Mouse (Mus musculus) kidney, embryonic 16.5 days (tissue): Measurements from ENCODE around the gene Uqcr11. TPM values are rescaled to one million over a fixed set of nuclear protein-coding genes. Genes with fewer than 3 reads are reported as not detected.

ENCODE experiments used
- ATAC-seq: fragments of 200-750 bp; cut with Nextera tagmentation; 2 replicates; pipeline ENCODE4 v1.8.0; 2017; ENCODE audit warnings: moderate TSS enrichment; ENCODE audit not compliant: low FRiP score, low TSS enrichment
- H3K27ac ChIP-seq: fragments of 300-500 bp; sonication (generic); 2 replicates; pipeline ENCODE4 v1.5.1; 2014; ENCODE audit warnings: low read length
- H3K27me3 ChIP-seq: fragments of 300-500 bp; sonication (generic); 2 replicates; pipeline ENCODE4 v1.6.1; 2014; ENCODE audit warnings: low read length, control low read depth, mixed read lengths; ENCODE audit not compliant: insufficient read depth
- H3K36me3 ChIP-seq: fragments of 300-500 bp; sonication (generic); 2 replicates; pipeline ENCODE4 v1.6.1; 2014; ENCODE audit warnings: low read length, control low read depth, mixed read lengths; ENCODE audit not compliant: insufficient read depth
- H3K4me1 ChIP-seq: fragments of 300-500 bp; sonication (generic); 2 replicates; pipeline ENCODE4 v1.6.1; 2014; ENCODE audit warnings: low read length, control low read depth, mixed read lengths; ENCODE audit not compliant: insufficient read depth
- H3K4me2 ChIP-seq: fragments of 300-500 bp; sonication (generic); replicated peaks from 2 replicates; pipeline ENCODE4 v1.6.1; 2014; ENCODE audit warnings: low read depth, low read length
- H3K4me3 ChIP-seq: fragments of 300-500 bp; sonication (generic); 2 replicates; pipeline ENCODE4 v1.5.1; 2014; ENCODE audit warnings: mild to moderate bottlenecking, low read length
- H3K9ac ChIP-seq: fragments of 300-500 bp; sonication (generic); replicated peaks from 2 replicates; pipeline ENCODE4 v1.6.1; 2014; ENCODE audit warnings: low read length
- H3K9me3 ChIP-seq: fragments of 300-500 bp; sonication (generic); 2 replicates; pipeline ENCODE4 v1.6.1; 2016; ENCODE audit warnings: low read length, control low read depth
- WGBS: fragments of 180-500 bp; shearing (Covaris S2); extraction: QIAGEN DNeasy Blood & Tissue Kit; methylation state at CpG from one replicate; pipeline ENCODE4 v1.1.7; 2014; 5-methylcytosine and 5-hydroxymethylcytosine counted together
- polyA plus RNA-seq: library from polyadenylated mRNA; unstranded; fragments of >200 nt; fragmentation: Nextera tagmentation; extraction: Ambion mirVana; gene quantifications from 2 replicates; pipeline ENCODE4 v1.2.1, GENCODE M21; 2015

The Uqcr11 gene
- polyA plus RNA-seq, 1 experiment from 2014 or later, result 906 TPM

DNA sequence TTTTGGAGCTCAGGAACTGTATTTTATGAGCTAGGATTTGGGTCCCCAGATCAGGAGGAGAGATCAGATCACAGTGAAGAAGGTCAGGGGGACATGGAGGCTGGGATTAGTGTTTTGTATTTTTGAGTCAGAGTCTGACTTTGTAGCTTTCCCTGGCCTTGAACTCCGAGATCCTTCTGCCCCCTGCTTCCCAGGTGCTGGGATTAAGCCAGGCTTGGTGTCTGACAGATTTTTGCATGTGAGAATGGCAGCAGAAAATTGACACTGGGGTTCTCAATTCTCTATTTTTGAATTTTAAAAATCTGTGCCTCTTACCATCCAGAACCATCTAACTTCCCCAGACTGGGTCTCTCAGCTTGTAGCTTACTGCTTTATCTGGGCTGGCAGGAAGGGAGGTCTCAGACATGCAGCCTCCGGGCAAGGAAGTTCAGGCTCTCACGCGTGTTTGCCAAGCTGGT, 5.9 kb downstream of the Uqcr11 start:
- peaks cover 35% of the 10 kb centered on the region for H3K4me1 ChIP-seq
- 79% methylated on average over 4 of the region's 4 CpGs for WGBS
- no peaks in the 10 kb centered on the region; the same call in 1 of the 2 replicates for H3K9me3 ChIP-seq

DNA sequence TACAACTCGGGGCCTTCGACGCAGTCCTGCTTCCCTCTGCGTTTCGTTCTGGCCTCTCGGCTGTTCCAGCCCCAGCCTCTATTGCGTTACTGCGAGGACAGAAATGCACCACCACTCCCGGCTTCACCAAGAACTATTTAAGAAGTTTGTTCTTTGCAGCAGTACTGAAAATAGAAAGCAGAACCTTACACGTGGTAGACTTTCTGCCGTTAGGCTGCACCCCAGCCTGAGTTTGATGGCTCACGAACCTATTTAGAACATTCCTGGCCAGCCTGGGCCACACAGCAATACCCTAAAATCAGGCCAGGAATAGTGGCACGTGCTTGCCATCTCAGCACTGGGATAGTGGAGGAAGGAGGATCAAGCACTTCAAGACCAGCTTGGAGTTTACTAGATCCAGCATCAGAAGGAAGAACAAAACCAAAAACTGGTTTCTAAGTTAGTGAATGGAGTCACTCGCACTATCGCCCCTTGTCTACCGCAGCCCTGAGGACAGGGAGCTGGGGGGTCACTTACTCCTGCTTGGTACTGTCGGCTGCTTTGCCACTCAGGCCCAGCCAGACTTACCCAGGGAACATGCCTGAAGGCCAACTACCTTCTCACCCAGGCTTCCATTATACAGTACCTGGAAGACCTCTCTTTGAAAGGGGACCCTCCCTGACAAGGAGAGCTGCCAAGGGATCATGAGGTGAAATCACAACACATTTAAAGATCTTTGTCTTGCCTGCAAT, 6.5 kb downstream of the Uqcr11 start:
- H3K27ac ChIP-seq, result peak overlapping the region; percentile 100
- H3K36me3 ChIP-seq, result peaks cover 39% of the 10 kb centered on the region
- no peak for ATAC-seq
- H3K4me2 ChIP-seq, result peak overlapping the region; percentile 60
- H3K4me3 ChIP-seq, result peak overlapping the region; percentile 77
- WGBS, result 14% methylated on average over 17 of the region's 17 CpGs
- no peaks in the 10 kb centered on the region for H3K27me3 ChIP-seq
- peak overlapping the region; percentile 65 for H3K9ac ChIP-seq
- peaks cover 29% of the 10 kb centered on the region for H3K4me1 ChIP-seq
- no peaks in the 10 kb centered on the region; the same call in 1 of the 2 replicates for H3K9me3 ChIP-seq

More for the DNA sequence above, 5.9 kb downstream of the Uqcr11 start:
- Histone ChIP-seq H3K36me3 (peaks cover 33% of the 10 kb centered on the region), H3K27ac (peak overlapping the region; percentile 100), H3K4me3 (no peak overlapping the region), H3K4me2 (peak overlapping the region; percentile 60), H3K27me3 (no peaks in the 10 kb centered on the region), H3K9ac (peak overlapping the region; percentile 65)
- ATAC-seq, result no peak

DNA sequence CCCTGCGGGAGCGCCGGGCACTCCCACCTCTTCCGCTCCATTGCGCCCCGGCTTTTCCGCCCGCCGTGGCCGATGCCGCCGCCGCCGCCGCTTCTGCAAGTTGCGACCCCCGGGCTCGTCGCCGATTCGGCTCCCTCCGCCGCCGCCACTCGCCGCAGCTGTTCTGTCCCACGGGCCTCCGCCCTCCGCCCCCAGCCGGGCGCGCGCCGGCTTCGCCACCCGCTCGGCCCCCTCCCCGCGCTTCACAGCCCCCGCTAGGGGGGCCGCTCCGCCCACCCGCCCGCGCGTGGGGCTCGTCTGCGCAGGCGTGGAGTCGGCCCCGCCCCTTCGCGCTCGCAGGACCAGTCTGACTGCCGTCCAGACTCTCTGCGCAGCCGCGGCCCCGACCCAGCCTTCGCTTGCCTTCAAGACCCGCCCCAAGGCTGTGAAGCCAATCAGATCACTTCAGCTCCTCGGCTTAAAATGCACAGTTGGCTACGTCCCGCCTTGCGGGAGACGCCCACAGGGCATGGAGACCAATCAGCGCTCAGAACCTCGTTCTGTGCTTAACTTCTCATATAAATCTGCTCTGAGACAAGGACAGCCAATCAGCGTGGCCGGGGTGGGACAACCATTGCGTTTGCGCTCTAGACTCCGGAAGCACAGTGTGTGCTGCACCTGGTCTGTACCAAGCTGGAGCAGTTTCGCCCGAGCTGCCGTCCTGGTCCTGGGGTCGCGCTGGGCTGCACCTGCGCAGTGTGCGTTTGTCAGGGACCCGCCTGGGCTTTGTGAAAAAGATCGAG, 7.2 kb downstream of the Uqcr11 start, which contains the start of gene Mbd3:
Gene Mbd3, minus strand, starts transcription at position 360 of the 782 bp plus-strand sequence.
- H3K4me3 ChIP-seq, result peak within 1 kb of the TSS; percentile 77
- H3K4me2 ChIP-seq, result peak within 1 kb of the TSS; percentile 86
- H3K27me3 ChIP-seq, result no peaks in the 10 kb centered on the region
- H3K9me3 ChIP-seq, result no peaks in the 10 kb centered on the region; the same call in 1 of the 2 replicates
- peak within 1 kb of the TSS; percentile 100 for H3K27ac ChIP-seq
- under 1% methylated on average over 68 of the region's 82 CpGs for WGBS
- peaks cover 46% of the 10 kb centered on the region for H3K36me3 ChIP-seq
- ATAC-seq, result peak; percentile 98
- H3K9ac ChIP-seq, result peak within 1 kb of the TSS; percentile 96
- peaks cover 26% of the 10 kb centered on the region for H3K4me1 ChIP-seq

DNA sequence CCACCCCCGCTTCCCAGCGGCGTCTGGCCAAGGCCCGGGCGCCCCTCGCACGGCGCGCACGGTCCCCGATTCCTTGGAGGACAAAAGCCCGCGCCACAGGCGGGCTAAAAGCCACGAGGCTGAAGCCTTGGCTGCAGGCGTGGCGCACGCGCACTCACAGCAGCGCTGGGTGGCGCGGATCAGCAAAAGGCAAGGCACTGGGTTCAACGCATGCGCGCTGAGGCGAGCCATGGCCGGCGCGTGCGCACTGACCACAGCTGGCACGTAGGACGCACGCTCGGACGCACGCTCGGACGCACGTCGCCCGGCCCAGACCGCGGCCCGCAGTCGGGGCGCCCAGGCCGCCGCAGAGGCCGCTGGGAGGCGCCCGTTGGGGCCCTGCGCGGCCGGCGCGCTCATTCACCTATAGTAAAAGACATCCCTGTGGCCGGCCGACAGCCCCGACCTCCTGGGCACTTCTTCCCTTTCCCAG, 7.9 kb downstream of the Uqcr11 start:
- Histone ChIP-seq H3K4me2 (peak overlapping the region; percentile 86), H3K36me3 (peaks cover 48% of the 10 kb centered on the region), H3K27ac (peak overlapping the region; percentile 100), H3K4me1 (peaks cover 26% of the 10 kb centered on the region), H3K9me3 (no peaks in the 10 kb centered on the region; the same call in 1 of the 2 replicates), H3K9ac (peak overlapping the region; percentile 96), H3K27me3 (no peaks in the 10 kb centered on the region), H3K4me3 (peak overlapping the region; percentile 77)
- ATAC-seq, result peak; percentile 88
- under 1% methylated on average over 58 of the region's 59 CpGs for WGBS

DNA sequence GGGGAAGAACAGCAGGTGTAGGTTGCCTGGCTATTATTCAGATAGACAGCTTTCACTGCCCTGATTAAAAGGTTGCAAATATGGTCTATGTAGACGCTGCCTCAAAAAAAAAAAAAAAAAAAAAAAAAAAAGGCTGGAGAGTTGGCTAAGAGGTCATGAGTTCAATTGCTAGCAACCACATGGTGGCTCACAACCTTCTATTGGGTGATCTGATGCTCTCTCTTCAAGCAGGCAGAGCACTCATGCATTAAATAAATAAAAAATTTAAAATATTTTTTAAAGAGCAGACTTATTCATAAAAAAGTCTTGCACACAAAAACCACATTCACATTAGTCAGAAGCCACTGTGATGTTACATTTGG, 8.5 kb downstream of the Uqcr11 start:
- 0% methylated on average over 1 of the region's 1 CpGs for WGBS
- H3K36me3 ChIP-seq, result peaks cover 48% of the 10 kb centered on the region

DNA sequence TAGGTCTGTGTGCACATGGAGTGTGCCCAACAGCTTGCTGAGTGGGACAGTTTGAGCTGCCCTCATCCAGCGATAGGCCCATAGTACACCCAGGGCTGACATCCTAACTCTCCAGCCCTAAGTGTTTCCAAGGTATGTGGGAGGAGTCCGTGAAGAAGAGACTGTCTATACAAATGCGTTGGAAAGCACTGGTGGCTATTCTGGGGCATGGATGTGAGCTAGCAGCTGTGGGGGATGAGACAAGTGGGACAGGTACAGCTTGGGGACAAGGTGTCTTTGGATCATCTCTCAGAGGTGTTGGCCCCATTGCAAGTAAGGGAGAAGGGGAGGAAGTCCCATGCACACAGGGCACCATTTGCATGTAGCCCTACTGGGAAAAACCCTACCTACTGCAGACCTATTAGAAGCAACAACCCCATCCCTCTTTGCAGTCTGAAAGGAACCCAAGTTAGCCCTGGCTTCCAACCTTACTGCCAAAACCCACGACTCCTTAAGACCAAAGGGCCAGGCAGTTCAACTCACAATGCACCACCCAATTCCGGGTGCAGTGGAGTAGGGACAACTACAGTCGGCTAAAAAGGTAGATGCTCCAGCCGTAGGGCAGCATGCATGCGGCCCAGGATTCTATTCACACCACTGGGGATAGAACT, 9.0 kb downstream of the Uqcr11 start:
- Histone ChIP-seq H3K4me2 (peak overlapping the region; percentile 86), H3K4me3 (peak overlapping the region; percentile 77), H3K9me3 (no peaks in the 10 kb centered on the region), H3K9ac (peak overlapping the region; percentile 93), H3K36me3 (peaks cover 48% of the 10 kb centered on the region), H3K27me3 (no peaks in the 10 kb centered on the region), H3K4me1 (peaks cover 26% of the 10 kb centered on the region), H3K27ac (peak overlapping the region; percentile 100)
- 39% methylated on average over 8 of the region's 8 CpGs for WGBS
- ATAC-seq, result no peak

More for the DNA sequence above, 8.5 kb downstream of the Uqcr11 start:
- H3K4me3 ChIP-seq, result peak overlapping the region; percentile 77
- no peaks in the 10 kb centered on the region for H3K27me3 ChIP-seq
- H3K27ac ChIP-seq, result peak overlapping the region; percentile 100
- peak overlapping the region; percentile 93 for H3K9ac ChIP-seq
- no peak for ATAC-seq
- H3K4me1 ChIP-seq, result peaks cover 26% of the 10 kb centered on the region
- peak overlapping the region; percentile 86 for H3K4me2 ChIP-seq
- H3K9me3 ChIP-seq, result no peaks in the 10 kb centered on the region; the same call in 1 of the 2 replicates

DNA sequence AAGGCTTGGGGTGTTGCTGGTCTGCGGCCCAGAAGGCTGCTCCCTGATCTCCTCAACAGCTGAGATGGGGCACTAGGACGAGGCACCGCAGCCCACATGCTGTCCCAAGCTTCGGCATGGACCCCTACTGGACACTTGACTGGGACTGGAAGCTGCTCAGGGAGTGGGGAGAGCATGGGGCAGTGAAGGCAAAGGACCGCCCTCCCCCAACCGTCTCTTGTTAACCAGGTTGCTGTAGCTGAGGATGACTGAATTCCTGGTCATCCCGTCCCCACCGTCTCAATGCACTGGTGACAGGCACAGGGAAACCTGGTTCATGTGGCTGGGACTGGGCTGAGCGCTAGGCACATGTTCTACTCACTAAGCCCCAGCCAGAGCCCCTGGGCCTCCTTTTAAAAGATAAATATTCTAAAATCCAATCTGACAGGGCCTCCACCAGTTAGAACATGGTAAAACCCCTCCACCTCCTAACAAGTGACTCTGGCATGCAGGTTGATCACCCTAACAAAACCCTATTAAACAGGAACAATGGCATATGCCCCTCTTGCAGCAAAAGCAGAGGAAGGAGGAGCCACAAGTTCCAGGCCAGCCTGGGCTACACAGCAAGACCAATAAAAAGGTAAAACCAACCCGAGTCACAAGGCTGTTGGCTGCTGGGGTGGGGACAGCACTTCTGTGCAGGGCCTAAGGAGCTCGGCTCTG, 9.7 kb downstream of the Uqcr11 start:
- WGBS, result 78% methylated on average over 11 of the region's 11 CpGs
- peak overlapping the region; percentile 93 for H3K9ac ChIP-seq
- H3K36me3 ChIP-seq, result peaks cover 48% of the 10 kb centered on the region
- no peak for ATAC-seq
- H3K9me3 ChIP-seq, result no peaks in the 10 kb centered on the region
- H3K4me2 ChIP-seq, result peak overlapping the region; percentile 86
- peak overlapping the region; percentile 100 for H3K27ac ChIP-seq
- no peaks in the 10 kb centered on the region for H3K27me3 ChIP-seq
- H3K4me1 ChIP-seq, result peaks cover 26% of the 10 kb centered on the region
- peak overlapping the region; percentile 77 for H3K4me3 ChIP-seq

DNA sequence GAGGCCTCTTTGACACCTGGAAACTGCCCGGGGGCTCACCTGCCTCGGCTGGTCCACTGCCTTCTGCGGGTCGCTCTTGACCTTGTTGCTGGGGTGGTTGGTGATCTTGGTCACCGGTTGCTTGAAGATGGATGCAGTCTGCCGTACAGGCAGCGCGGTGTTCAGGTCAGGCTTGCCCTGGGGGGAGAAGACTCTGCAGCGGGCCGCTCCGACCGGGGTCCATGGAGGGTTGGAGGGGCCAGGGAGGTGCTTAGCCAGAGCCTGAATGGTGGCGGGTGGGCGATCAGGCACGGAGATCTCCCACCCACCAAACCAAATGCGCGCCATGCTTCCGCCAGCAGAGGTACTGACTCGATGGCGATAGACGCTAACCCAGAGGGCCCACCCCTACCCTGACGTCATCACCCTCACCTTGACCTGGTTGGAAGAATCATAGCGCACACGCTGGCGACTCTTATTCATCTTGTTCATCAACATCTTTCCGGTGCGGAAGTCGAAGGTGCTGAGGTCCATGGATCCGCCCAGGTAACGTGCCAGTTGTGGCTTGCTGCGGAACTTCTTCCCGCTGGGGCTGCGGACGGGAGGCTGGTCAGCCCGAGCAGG, 11.5 kb downstream of the Uqcr11 start:
- Histone ChIP-seq H3K9me3 (no peaks in the 10 kb centered on the region), H3K27ac (no peak overlapping the region), H3K9ac (no peak overlapping the region), H3K36me3 (peaks cover 54% of the 10 kb centered on the region), H3K4me3 (no peak overlapping the region), H3K4me1 (peaks cover 17% of the 10 kb centered on the region), H3K4me2 (no peak overlapping the region), H3K27me3 (no peaks in the 10 kb centered on the region)
- 94% methylated on average over 35 of the region's 35 CpGs for WGBS
- no peak for ATAC-seq

DNA sequence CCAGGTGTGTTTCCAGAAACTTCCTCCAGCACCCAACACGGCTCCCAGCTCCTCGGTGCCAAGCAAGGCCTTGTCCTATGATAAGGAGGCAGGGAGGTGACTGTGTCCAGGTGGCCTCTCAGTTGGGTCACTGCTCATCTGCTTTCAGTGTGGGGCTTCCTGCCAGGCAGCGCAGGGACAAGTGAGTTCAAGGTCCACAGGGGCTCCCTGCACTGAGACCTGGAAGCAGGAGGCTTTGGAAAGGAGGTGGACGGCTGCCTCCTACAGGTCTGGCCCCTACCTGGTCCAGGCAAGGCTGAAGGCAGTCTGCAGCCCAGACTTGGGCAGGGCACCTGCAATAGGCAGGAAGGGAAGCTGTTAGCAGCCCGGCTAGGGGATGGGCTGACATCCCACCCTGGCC, 13.9 kb downstream of the Uqcr11 start:
- H3K4me3 ChIP-seq, result no peak overlapping the region
- no peak overlapping the region for H3K4me2 ChIP-seq
- no peak overlapping the region for H3K9ac ChIP-seq
- no peaks in the 10 kb centered on the region for H3K27me3 ChIP-seq
- no peak for ATAC-seq
- H3K27ac ChIP-seq, result no peak overlapping the region
- 89% methylated on average over 5 of the region's 5 CpGs for WGBS
- H3K36me3 ChIP-seq, result peaks cover 54% of the 10 kb centered on the region
- peaks cover 21% of the 10 kb centered on the region for H3K4me1 ChIP-seq
- no peaks in the 10 kb centered on the region for H3K9me3 ChIP-seq
